Mouse (Mus musculus) kidney, adult 18-20 months (tissue): Measurements from ENCODE around the gene Ntm.

Experiments
- DNase-seq: peaks from one replicate; pipeline ENCODE4 v3.0.0; 2021

The Ntm gene

DNA sequence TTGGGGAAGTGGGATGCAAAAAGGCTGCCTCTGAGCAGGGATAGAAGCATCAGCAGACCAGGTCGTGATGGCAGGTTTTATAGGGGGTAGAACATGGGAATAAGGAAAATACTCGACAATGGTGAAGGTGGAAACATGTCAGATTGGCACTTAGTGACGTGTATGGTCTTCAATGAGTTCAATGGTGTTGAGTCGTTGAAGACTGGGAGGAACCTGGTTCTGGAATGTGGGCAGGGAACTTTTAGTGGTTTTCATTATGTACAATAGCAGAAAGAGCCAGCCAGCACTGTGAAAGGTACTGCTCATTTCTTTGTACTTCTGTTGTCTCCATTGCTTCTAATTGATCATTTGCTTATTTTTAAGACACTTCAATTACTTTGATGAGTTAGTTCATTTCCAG, 214.9 kb downstream of the Ntm start:
- DNase-seq = no peak

DNA sequence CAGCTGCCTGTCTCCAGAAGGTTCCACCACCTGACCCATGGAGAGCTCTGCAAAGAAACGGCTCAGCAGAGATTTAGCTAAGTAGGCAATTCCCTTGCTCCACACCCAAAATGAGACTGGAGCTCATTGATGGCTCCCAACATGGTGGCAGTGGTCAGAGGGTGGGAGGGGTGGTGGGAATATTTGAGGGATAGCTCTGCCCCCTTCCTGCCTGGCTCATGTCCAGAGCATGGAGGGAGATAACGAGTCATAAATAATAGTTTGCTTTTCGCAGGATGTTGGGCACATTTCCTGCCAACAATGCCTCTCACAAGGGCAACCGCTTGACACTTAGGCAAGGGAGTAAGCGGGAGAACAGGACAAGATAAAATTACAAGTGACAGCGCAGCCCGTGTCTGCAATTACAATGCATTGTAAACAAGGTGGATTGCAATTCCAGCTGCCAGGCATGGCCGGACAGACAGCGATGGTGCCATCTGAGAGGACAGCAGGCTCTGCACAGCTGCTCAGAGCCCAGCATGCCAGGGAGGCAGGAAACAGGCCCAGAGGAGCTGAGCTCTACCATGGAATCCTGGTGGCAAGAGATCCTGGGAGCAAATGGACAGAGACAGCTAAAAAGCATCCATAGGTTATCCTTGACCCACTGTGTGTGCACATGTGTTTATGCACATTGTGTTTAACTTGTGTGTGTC, 224.0 kb downstream of the Ntm start:
- DNase-seq = no peak

DNA sequence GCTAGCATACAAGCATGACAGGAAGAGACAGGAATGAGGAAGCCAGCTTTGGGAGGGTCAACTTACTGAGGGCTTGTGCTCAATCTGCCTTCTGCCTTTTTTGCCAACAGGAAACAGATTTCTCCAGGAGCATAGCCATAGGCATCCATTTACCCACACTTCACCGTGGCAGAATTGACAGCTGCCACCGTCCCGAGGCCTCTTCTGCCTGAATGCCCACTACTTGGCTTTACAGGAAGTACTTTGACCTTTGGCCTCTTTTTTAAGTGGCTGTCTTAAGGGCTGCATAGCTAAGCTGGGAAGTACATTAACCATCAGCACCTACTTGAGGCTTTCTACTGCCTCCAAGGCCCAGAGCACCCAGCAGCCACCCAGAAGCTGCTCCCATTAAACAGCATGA, 226.9 kb downstream of the Ntm start:
- DNase-seq = no peak

DNA sequence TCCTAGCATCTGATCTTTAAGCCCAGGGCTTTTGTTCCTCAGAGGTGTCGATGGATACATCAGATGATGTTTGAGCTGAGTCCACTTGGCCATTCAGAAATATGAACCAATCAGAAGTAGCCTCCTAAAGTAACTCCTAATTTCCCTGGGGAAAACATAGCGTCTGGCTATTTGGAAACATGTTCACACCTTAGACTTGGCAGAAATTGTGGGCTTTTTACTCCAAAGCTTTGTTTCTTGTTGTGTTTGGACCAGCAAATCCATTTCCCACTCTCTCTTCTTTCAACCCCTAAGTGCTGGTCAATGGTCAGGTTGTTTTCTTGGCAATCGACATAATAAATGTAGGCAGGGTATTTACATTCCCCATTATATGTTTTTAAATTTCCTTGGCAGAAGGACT, 230.0 kb downstream of the Ntm start:
- no peak for DNase-seq

DNA sequence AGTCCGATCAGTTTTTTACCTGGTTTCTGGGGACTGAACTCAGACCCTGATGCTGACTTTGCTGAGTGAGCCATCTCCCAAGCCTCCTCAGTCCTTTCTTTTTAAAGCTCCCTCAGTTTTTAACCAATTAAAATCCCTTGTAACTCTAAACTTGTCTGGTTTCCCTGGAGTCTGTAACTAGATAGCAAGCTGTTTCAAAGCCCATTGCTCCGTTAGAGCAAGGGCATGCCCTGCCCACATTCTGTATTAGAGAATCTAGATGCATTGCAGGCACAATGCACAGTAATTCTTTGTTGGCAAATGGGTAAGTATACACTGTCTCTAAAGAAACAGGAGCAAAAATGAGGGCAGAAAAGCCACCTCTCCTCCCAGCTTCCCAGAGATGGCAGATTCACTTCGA, 231.3 kb downstream of the Ntm start:
- no peak for DNase-seq

DNA sequence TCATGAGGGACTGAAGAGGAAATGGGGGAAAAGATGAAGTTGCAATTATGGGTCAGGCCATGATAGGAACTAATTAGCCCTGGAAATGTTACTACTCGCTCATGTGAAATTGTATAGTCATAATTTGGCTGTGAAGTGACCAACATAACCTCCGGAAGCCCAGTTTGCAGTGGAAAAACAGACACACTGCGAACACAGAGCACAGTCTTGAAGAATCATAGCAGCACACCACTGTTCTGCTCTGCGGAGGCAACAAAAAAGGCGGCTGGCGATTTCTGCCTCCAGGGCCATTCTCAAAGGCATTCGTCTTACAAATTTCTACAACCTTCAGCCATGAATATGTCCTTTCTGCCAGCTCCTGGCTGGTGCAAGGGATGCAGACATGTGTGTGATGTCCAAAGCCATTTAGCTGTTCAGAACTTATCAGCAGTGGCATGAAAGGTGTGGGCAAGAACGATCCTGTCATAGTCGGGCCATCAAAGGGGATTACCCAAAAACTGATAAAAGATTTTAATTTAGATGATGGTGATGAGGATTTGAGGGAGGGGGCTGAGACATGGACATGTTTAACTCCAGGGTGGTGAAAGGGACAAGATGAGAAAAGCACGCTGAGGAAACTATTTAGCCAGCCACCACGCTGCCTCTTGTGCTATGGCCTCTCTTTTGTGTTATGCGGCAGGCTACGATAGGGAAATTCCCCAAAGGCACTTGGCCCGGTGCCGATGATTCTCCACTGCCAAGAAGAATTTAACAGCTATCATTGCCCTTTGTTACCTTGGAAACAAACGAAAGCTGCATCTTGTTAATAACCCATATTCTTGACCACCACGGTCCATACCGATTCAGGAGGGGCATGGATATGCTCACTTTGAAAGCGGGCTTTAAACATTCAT, 235.2 kb downstream of the Ntm start:
- DNase-seq = no peak

DNA sequence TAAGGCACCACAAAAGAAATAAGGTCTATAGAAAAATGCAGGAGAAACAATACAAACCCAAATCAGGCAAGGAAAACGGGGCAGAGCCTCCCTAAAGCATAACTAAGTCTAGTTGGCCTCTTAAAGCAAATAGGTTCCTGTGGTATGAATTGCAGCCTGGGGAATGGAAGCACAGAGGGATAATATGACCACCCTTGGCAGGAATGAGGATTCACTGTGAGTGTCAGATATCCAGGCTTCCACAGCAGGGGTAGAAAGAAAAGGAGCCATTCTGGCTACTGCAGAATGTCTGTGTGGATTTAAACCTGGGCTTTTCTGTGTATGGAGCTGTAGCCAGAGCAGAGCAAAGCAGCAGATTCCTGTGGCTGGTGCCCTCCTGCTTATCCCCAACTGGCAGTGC, 241.5 kb downstream of the Ntm start:
- no peak for DNase-seq

DNA sequence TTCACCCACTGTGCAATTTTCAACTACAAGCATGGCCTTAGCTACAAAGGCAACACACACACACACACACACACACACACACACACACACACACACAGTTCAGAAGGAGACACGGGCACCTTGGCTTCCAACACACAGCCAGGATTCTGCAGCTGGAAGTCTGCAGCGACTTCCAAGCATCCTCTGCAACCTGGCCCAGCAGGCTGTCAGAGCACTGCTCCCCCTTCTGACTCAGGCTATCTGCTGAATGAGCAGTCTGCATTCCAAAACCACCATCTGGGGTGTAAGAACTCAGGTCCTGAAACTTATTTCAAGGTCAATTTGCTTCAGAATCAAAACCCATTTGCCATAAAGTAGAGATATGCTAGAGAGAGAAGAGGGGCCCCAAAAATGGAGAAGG, 246.1 kb downstream of the Ntm start:
- no peak for DNase-seq

DNA sequence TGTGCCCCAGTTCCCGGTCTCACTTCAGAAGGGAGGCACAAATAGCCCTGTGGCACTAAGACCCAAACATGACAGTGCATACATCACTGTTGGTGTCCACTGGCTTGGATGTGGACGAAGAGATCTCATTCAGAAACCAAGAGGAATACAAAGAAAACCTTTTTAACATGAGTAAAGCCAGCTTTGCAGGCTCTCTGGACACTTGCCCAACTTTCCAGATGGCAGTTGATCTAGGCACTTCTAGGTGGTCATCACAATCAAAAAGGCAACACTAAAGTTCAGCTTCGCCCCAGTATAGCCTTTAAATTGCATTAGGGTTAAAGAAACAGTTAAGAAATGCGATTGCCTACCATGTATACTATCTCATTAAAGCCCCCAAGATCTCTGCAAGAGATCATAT, 264.7 kb downstream of the Ntm start:
- DNase-seq = no peak

DNA sequence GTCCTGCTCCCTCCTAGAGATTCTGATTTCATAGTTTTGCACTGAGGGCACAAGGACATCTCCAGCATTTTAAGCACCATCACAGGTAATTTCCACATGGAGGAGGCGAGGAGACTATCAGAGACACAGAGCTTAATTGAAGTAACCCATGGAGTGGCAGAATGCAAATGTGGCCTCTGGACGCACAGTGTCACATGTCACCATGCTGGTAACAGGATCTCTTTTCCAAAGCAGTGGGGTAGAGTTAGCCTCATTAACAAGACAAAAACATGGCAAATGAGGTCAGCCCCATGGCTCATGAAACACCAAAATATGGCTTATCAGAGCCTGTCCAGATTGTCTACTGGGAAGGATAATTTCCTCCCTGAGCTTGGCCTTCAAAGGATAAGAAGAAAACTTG, 268.8 kb downstream of the Ntm start:
- no peak for DNase-seq

DNA sequence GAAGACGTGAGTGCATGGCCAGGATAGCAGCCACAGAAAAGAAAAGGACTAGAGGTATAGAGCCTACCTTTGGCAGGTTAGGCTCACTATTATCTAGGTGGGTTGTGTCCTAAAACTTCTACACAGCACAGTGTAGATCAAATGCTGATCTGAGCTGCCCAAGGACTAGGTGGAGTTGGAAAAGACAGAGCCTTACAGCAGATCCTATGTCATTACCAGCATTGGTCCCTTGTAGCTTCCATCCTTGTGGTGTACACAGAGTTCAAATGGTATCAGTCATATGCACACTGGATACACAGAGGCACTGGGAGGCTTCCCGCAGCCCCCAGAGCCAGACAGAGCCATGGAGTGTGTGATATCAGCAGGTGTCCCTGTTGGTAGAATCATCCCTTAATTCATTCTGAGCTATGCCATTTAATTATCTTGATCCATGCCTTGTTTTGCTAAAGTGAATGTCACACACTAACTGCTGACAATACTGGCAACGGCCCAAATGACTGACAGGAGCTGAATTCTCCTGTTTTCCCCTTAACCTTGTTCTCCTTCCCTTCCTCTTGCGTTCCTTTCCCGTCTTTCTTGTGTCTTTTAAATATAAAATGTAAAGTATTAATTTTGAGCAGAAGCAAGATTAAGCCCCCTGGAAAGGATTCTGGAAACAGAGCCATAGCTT, 271.6 kb downstream of the Ntm start:
- DNase-seq = no peak

DNA sequence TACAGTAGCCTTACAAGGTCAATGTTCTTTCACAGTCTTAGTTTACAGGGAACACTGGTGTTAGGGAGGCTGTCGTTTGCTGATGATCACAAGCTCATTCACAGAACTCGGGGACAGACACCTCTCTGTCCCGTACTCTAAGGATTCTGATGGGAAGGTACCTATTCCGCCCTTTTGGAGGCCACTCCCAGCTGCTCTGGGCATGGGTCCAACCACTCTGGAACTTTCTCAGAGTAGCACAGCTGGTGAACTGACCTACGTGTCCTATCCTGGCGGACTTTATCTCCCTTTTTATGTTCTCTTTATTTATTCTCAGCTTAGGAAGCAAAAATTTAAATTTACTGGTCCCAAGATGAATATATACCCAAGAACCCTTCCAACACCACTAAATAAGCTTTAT, 280.7 kb downstream of the Ntm start:
- DNase-seq = no peak

DNA sequence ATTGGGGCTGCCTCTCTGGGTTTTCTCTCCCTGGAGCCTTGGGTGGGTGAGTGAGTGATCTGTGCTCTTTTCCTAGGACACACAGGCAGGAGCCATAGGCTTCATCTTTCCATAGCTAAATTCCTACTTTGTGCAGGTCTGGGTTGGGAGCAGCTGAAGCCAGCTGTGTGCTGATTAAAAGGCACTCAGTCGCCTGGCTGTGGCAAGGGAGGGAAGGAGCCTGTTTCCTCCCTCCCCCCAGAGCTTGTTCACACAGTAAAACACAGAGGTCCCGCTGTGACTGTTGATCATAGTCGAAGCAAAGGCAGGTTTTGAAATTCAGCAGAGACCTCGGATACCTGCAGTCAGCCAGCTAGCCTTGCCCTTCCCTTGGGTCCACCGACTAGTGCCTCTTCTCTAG, 282.3 kb downstream of the Ntm start:
- no peak for DNase-seq

DNA sequence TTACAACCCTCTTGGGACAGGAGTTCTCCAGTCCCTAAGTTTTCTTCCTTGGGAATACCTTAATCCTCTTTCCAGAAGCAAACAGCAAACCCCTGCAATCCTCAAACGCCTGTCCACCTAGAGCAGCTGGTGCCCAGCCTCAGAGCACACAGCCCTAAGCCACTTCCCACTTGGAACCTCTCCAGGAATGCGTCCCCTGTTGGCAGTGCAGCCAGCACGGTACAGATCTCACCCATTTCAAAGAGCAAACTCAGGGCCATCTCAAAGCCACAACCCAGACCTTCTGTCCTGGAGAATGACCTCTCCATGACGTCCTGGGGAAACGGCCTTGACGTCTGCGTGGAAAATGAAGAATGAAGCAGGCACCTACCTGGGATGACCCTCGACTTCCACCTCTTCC, 289.0 kb downstream of the Ntm start:
- peak; percentile 15 for DNase-seq

DNA sequence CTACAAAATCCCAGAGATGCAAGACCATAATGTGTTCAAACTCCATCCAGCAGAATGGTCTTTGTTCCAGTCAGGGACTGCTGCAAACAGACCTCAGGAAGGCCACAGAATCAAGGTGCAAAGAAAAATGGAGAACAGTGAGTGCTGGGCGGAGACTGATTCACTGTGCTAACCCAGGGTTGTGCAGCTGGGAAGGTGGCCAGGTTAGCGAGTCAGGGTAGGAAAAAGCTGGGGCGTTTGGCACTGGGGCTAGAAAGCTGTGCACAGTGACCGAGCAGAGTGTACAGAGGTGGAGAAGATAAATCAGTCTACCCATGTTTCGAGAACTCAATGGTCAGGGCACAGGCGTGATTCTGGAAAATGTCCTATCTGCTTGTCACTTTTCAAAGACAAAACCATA, 291.1 kb downstream of the Ntm start:
- DNase-seq = no peak

DNA sequence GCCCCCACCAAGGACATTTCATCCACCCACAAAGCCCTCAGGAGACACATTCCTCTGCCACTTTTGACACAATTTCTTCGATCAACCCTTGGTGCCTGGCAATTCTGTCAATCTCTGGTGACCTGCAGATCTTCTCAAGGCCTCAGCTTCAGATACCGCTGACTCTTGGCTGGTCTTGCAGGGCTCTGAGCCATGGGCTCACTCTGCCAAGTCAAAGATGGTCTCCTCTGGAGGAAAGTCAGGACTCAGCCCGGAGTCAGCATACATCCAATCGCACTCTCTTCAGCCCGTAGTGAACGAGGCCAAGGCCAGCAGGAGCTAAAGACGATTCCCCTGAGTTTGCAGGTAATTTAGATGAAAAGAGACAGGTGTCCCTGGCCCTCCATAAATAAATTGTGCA, 299.7 kb downstream of the Ntm start:
- no peak for DNase-seq

DNA sequence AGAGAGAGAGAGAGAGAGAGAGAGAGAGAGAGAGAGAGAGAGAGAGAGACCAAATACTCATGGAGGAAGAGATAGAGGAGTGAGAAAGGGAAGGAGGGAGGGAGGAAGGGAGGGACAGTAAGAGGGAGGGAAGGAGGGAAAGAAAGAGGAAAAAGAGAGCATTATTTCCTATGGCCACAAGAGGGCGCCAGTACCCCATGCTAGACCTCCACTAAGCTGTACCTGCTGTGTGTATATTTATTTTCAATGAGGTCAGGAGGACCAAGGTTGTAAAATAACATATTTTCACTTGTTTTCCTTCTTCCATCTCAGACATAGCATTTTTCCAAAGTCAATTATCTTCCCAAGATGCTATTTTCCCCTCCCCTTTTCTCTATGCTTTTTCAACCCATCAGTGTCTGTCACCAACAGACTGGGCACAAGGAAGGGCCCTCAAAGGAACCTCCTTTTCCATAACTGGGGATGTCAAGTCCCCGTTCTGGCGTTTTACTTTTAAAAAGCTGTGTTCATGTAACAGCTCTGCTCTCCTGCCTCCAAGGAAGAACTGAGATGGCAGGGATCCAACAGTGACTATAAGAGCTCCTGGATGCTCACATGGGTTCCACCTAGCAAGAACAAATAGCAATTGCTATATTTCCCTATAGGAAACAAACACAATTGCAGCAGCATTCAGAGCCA, 301.3 kb downstream of the Ntm start:
- peak; percentile 13 for DNase-seq

DNA sequence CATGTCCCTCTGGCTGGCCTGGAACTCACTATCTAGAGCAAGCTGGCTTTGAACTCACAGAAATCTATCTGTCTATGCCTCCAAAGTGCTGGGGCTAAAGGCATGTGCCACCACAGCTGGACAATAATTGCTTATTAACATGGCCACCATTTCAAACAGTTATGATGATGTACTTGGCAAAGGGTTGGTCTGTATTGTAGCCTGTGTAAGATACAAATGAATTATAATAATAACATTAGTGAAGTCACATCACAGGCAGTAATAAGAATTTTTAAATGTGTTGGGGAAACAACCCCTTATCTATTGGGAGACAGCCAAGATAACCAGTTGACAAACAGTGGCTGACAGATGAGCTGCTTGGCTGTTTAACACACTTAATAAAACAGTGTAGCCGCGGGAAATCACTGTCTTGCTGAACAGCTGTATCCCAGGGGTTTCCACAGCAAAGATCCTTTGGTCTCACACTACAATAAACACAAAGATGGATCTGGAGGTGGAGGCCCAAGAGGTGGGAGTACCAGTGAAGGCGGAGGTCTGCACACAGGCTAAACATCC, 302.8 kb downstream of the Ntm start:
- no peak for DNase-seq

DNA sequence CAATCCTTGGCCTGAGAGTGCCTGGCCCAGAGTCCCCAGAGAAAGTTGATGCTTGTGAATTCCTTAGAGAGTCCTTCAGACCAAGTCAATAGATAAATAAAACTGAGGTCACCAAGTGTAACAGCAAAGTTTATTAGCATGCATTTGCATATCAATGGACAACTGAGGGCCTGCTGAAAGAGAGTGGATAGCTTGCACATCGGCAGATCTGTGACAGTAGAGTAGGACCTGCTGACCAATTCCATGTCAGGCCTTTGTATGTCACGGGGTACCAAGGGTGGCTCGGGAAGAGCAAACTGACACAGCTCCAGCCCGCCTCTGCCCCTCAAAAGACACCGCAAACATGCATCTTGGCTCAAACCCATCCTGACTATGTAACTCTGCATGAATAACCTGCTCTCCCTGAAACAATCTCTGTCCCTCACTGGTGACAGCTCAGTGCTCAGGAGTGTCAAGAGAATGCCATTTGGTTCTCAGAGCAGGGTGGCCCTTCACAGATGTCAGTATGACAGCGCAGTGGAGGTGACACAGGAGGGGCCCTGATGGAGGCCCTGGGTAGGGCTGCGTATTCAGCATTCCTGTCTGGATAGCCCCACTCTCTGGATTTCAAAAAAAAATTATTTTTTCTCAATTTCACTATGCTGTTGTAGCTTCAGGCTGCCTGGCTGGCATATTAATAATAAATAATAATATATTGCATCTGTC, 305.0 kb downstream of the Ntm start:
- DNase-seq = no peak

DNA sequence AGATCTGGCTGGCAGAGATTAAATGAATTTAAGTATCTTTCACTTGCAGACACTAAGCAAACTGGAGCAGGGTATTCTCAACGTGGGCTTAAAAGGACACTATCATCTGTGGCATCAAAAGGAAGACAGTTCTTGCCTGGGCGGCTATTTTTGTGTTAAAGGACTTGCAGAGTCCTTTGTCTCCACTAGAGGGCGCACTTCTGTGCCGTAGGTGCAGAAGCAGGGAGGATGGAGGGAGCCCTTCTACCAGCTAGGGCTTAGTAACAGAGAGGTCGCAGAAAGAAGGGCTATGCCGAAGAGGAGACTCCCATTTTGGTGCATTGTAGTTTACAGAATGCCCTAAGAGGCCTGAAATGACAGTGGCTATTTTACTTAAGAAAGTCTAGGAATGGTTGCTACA, 308.1 kb downstream of the Ntm start:
- DNase-seq = peak; percentile 19

DNA sequence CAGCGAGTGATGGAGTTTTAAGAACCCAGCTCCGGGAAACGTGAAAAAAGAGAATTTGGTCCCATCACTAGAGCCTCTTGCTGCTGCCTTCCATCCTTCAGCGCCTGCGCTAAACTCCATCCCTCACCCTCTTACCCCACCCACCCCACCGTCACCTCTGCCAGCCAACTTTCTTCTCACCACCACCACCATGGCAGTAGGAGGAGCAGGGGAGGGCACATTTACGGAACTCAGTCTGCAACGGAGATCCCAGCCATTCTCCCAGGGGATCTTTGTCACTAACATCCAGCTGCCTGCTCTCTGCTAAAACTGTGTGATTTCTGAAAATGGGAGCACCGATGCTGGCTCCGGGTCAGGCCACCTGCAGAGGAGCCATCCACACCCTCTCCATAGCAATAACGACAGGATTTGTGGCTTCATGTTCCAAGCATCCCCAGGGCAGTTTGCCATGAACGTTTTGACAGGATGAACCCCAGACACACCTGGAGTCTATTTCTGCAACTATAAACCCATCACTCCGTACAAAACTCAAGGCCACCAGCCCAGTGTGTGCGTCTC, 309.2 kb downstream of the Ntm start:
- no peak for DNase-seq

DNA sequence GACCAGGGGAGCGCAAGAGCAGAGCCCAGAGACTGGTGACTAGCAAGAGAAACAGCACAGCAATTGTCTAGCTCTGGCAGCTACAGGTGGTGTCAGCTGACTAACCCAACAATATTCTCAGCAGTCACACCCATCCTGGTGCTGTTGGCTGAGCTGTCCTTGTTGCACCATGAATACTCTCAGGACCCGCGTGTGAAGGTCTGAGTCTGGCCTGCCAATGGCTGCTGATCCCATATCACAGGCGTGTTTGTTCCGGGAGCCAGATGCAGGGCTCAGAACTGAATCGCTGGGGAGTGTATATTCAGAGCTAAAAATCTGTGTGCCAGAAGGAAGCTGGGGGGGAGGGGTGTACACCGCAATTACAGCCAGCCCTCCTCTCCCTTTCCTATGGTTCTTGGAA, 310.1 kb downstream of the Ntm start:
- no peak for DNase-seq
